Mouse (Mus musculus) lung, postnatal 36 days (tissue): ENCODE results near the gene Npm3.
A peak's percentile ranks its signal among the peaks of the same experiment; 100 is the strongest.

Experiments
- DNase-seq: peaks from one replicate; pipeline ENCODE4 v3.0.0; 2022; ENCODE audit warnings: mixed read lengths

Gene Npm3

GRCm38 (mm10) chr19:45749243-45750043 is at the start of gene Npm3:
Npm3 (minus strand) TSS chr19:45749591.
- peak; percentile 91 for DNase-seq

GRCm38 (mm10) chr19:45796879-45797278 is 47.5 kb upstream of the Npm3 start:
- no peak for DNase-seq

GRCm38 (mm10) chr19:45796061-45796556 is 46.7 kb upstream of the Npm3 start:
- peak; percentile 64 for DNase-seq

- peak; percentile 72 for DNase-seq
Measured at GRCm38 (mm10) chr19:45795406-45795944, 46.1 kb upstream of the Npm3 start.

GRCm38 (mm10) chr19:45794718-45795117 is 45.3 kb upstream of the Npm3 start:
- DNase-seq: no peak

- DNase-seq: no peak
Measured at GRCm38 (mm10) chr19:45792404-45792803, 43.0 kb upstream of the Npm3 start.

- DNase-seq: peak; percentile 84
Measured at GRCm38 (mm10) chr19:45789888-45790874, 40.8 kb upstream of the Npm3 start.

- DNase-seq: no peak
Measured at GRCm38 (mm10) chr19:45789365-45789764, 40.0 kb upstream of the Npm3 start.

GRCm38 (mm10) chr19:45788337-45788736 is 38.9 kb upstream of the Npm3 start:
- DNase-seq: no peak

- peak; percentile 43 for DNase-seq
Measured at GRCm38 (mm10) chr19:45787450-45787849, 38.1 kb upstream of the Npm3 start.

GRCm38 (mm10) chr19:45785470-45785869 is 36.1 kb upstream of the Npm3 start:
- DNase-seq: no peak

GRCm38 (mm10) chr19:45783933-45784576 is 34.7 kb upstream of the Npm3 start:
- DNase-seq: peak; percentile 28

- DNase-seq: peak; percentile 98
Measured at GRCm38 (mm10) chr19:45783181-45783932, 34.0 kb upstream of the Npm3 start, which contains the start of gene Mgea5. Mgea5 (minus strand) TSS chr19:45783837.

GRCm38 (mm10) chr19:45782315-45783001 is 33.1 kb upstream of the Npm3 start:
- peak; percentile 89 for DNase-seq

- no peak for DNase-seq
Measured at GRCm38 (mm10) chr19:45781676-45782075, 32.3 kb upstream of the Npm3 start.

GRCm38 (mm10) chr19:45780350-45780915 is 31.0 kb upstream of the Npm3 start:
- no peak for DNase-seq

GRCm38 (mm10) chr19:45775486-45775885 is 26.1 kb upstream of the Npm3 start:
- no peak for DNase-seq

GRCm38 (mm10) chr19:45771501-45771900 is 22.1 kb upstream of the Npm3 start:
- no peak for DNase-seq

GRCm38 (mm10) chr19:45760810-45761209 is 11.4 kb upstream of the Npm3 start:
- no peak for DNase-seq

- no peak for DNase-seq
Measured at GRCm38 (mm10) chr19:45758671-45759070, 9.3 kb upstream of the Npm3 start.

GRCm38 (mm10) chr19:45753551-45753950 is 4.2 kb upstream of the Npm3 start:
- no peak for DNase-seq
